Mouse (Mus musculus) cerebellum, adult 2 months (tissue): ENCODE measurements around the gene Tor1aip1. TPM values are rescaled to one million over a fixed set of nuclear protein-coding genes. Genes with fewer than 3 reads are reported as not detected.
A peak's percentile ranks its signal among the peaks of the same experiment; 100 is the strongest.

Source experiments
- DNase-seq, 2 experiments: peaks; one replicate each; pipeline ENCODE4 v3.0.0; 2021
- H3K27ac ChIP-seq: fragments of 200-500 bp; 2 replicates; pipeline ENCODE4 v1.5.1; 2012; ENCODE audit warnings: low read length, control low read depth, inconsistent platforms; ENCODE audit not compliant: insufficient read depth
- H3K27me3 ChIP-seq: fragments of 200-500 bp; 2 replicates; pipeline ENCODE4 v1.6.1; 2012; ENCODE audit warnings: inconsistent platforms, mild to moderate bottlenecking, low read length, moderate library complexity; ENCODE audit not compliant: control insufficient read depth, insufficient read depth
- H3K4me1 ChIP-seq: fragments of 200-500 bp; 2 replicates; pipeline ENCODE4 v1.6.1; 2011; ENCODE audit warnings: low read length; ENCODE audit not compliant: control insufficient read depth, insufficient read depth
- H3K4me3 ChIP-seq: fragments of 200-500 bp; replicated peaks from 2 replicates; pipeline ENCODE3; 2011; ENCODE audit warnings: mild to moderate bottlenecking, low read depth, low read length, control low read depth; ENCODE audit not compliant: insufficient read depth
- CTCF ChIP-seq: fragments of 200-500 bp; IDR thresholded peaks from 2 replicates; pipeline ENCODE4 v1.5.1; 2011; ENCODE audit warnings: low read depth, mild to moderate bottlenecking, control low read depth, low read length, moderate library complexity, borderline replicate concordance; ENCODE audit not compliant: insufficient read depth
- POLR2A ChIP-seq: fragments of 200-500 bp; IDR thresholded peaks from 2 replicates; pipeline ENCODE4 v1.6.1; 2011; ENCODE audit warnings: low read length, control low read depth, borderline replicate concordance; ENCODE audit not compliant: insufficient read depth
- WGBS: fragments of 180-500 bp; shearing (Covaris S2); methylation state at CpG from one replicate; pipeline ENCODE4 v1.1.7; 2018; 5-methylcytosine and 5-hydroxymethylcytosine counted together
- polyA plus RNA-seq: library from polyadenylated mRNA; depleted of rRNA; stranded (reverse); fragments of >200 nt; gene quantifications from 2 replicates; pipeline ENCODE4 v1.2.3, GENCODE M21; 2012

Tor1aip1 gene
- polyA plus RNA-seq, 1 experiment, result 25.5 TPM

GRCm38 (mm10) chr1:155994524-155994923 lies 41.8 kb downstream of the Tor1aip1 start:
- no peaks in the 10 kb centered on the region for H3K27me3 ChIP-seq
- H3K4me3 ChIP-seq, result no peak overlapping the region
- TF ChIP-seq POLR2A, result no peak
- no peak for TF ChIP-seq CTCF
- no peak overlapping the region for H3K27ac ChIP-seq
- H3K4me1 ChIP-seq, result no peaks in the 10 kb centered on the region
- WGBS, result 88% methylated on average over 2 of the region's 2 CpGs
- DNase-seq, result no peak

GRCm38 (mm10) chr1:155990391-155990790 lies 45.9 kb downstream of the Tor1aip1 start:
- 81% methylated on average over 11 of the region's 11 CpGs for WGBS
- DNase-seq, result no peak
- no peaks in the 10 kb centered on the region for H3K4me1 ChIP-seq
- TF ChIP-seq CTCF, result no peak
- TF ChIP-seq POLR2A, result no peak
- no peak overlapping the region for H3K4me3 ChIP-seq
- no peak overlapping the region for H3K27ac ChIP-seq
- no peaks in the 10 kb centered on the region for H3K27me3 ChIP-seq

- H3K27ac ChIP-seq, result no peak overlapping the region
Measured at GRCm38 (mm10) chr1:155989387-155989786, 46.9 kb downstream of the Tor1aip1 start.

GRCm38 (mm10) chr1:155987625-155988024 lies 48.7 kb downstream of the Tor1aip1 start:
- WGBS, result 85% methylated on average over 2 of the region's 2 CpGs
- H3K27ac ChIP-seq, result no peak overlapping the region
- DNase-seq, result no peak
- no peak for TF ChIP-seq CTCF
- TF ChIP-seq POLR2A, result no peak
- H3K4me3 ChIP-seq, result no peak overlapping the region
- H3K4me1 ChIP-seq, result no peaks in the 10 kb centered on the region
- H3K27me3 ChIP-seq, result no peaks in the 10 kb centered on the region

More at GRCm38 (mm10) chr1:155989387-155989786, 46.9 kb downstream of the Tor1aip1 start:
- no peak for TF ChIP-seq CTCF
- no peak for TF ChIP-seq POLR2A
- no peaks in the 10 kb centered on the region for H3K4me1 ChIP-seq
- 5% methylated on average over 2 of the region's 2 CpGs for WGBS
- H3K4me3 ChIP-seq, result no peak overlapping the region
- H3K27me3 ChIP-seq, result no peaks in the 10 kb centered on the region
- no peak for DNase-seq

GRCm38 (mm10) chr1:155974931-155975330 lies 61.3 kb downstream of the Tor1aip1 start:
- no peak overlapping the region for H3K4me3 ChIP-seq
- no peak for DNase-seq
- H3K27me3 ChIP-seq, result no peaks in the 10 kb centered on the region
- 51% methylated on average over 2 of the region's 2 CpGs for WGBS
- TF ChIP-seq CTCF (no peak), POLR2A (no peak)
- H3K4me1 ChIP-seq, result peaks cover 3% of the 10 kb centered on the region; the same call in 1 of the 2 replicates
- H3K27ac ChIP-seq, result peak overlapping the region; percentile 19; the same call in 1 of the 2 replicates

GRCm38 (mm10) chr1:155973719-155974379 lies 62.4 kb downstream of the Tor1aip1 start:
- no peak for TF ChIP-seq POLR2A
- TF ChIP-seq CTCF, result 0 out of 2 replicates have a peak, but pooled peaks have one; percentile 20
- H3K27me3 ChIP-seq, result no peaks in the 10 kb centered on the region
- H3K4me1 ChIP-seq, result peaks cover 5% of the 10 kb centered on the region; the same call in 1 of the 2 replicates
- H3K27ac ChIP-seq, result peak overlapping the region; percentile 83
- peak in 1 of 2 experiments; percentile 55 for DNase-seq
- 6% methylated on average over 19 of the region's 19 CpGs for WGBS
- H3K4me3 ChIP-seq, result peak overlapping the region; percentile 66

GRCm38 (mm10) chr1:155973068-155973718 lies 63.1 kb downstream of the Tor1aip1 start, which contains the start of gene Cep350:
TSS of gene Cep350 (minus strand) at chr1:155973255.
- no peaks in the 10 kb centered on the region for H3K27me3 ChIP-seq
- under 1% methylated on average over 50 of the region's 57 CpGs for WGBS
- peak within 1 kb of the TSS; percentile 97 for H3K4me3 ChIP-seq
- peaks cover 5% of the 10 kb centered on the region; the same call in 1 of the 2 replicates for H3K4me1 ChIP-seq
- peak within 1 kb of the TSS; percentile 83 for H3K27ac ChIP-seq
- no peak for TF ChIP-seq CTCF
- TF ChIP-seq POLR2A, result peak; percentile 71
- DNase-seq, result peak; percentile 98 to 99
